Mouse (Mus musculus) lung, postnatal 10 days (tissue): Measurements from ENCODE around the gene Ubap2l.

Experiments used
- DNase-seq: peaks from one replicate; pipeline ENCODE4 v3.0.0; 2021

Ubap2l gene

GRCm38 (mm10) chr3:90065553-90065952 is 13.1 kb upstream of the Ubap2l start:
- peak; percentile 66 for DNase-seq

GRCm38 (mm10) chr3:90064383-90064782 is 12.0 kb upstream of the Ubap2l start:
- DNase-seq: no peak

- no peak for DNase-seq
These were observed 10.1 kb upstream of the Ubap2l start for GRCm38 (mm10) chr3:90062539-90062938.

GRCm38 (mm10) chr3:90061549-90061948 is 9.1 kb upstream of the Ubap2l start:
- DNase-seq: no peak

- DNase-seq: peak; percentile 72
These were observed 732 bp downstream of the Ubap2l start, which contains the start of gene 4933434E20Rik for GRCm38 (mm10) chr3:90051441-90052350. 4933434E20Rik (plus strand) TSS chr3:90051636.

- no peak for DNase-seq
These were observed 2.7 kb downstream of the Ubap2l start for GRCm38 (mm10) chr3:90049691-90050090.

DNA sequence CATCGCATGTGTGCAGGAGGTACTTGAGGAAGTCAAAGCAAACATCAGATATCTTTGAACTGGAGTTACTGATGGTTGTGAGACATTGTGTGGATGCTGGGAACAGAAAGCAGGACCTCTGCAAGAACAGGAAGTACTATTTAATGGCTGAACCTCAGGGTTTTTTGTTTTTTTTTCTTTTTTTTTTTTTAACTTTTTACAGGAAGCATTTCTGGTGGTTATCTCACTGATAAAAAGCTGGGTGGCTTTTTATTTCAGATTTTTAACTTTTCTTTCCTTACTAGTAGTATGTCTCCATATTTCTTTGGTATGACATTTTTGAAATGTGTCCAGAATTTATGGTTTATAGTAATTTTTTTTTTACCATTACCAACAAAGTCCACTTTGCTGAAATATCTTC is 16.2 kb downstream of the Ubap2l start:
- DNase-seq: no peak

GRCm38 (mm10) chr3:90034653-90035052 is 17.8 kb downstream of the Ubap2l start:
- no peak for DNase-seq

GRCm38 (mm10) chr3:90016626-90017025 is 35.8 kb downstream of the Ubap2l start:
- DNase-seq: no peak

DNA sequence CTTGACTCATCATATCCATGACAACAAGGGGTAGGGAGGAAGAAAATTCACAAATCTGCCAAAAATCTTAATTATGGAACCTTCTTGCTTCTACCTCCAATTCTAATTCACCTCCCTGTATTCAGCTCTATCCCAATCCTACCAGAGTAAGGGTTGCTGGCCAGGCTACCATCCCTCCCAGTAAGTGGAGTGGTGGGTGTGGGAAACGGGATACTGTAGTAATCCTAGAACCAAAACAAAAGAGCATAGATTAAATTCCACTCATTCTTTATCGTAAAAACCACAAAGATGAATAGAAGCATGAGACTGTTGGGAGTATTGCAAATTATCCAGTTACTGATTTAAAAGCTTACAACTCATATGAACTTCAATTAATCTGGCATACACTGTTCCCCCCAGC is 42.1 kb downstream of the Ubap2l start:
- DNase-seq: no peak

DNA sequence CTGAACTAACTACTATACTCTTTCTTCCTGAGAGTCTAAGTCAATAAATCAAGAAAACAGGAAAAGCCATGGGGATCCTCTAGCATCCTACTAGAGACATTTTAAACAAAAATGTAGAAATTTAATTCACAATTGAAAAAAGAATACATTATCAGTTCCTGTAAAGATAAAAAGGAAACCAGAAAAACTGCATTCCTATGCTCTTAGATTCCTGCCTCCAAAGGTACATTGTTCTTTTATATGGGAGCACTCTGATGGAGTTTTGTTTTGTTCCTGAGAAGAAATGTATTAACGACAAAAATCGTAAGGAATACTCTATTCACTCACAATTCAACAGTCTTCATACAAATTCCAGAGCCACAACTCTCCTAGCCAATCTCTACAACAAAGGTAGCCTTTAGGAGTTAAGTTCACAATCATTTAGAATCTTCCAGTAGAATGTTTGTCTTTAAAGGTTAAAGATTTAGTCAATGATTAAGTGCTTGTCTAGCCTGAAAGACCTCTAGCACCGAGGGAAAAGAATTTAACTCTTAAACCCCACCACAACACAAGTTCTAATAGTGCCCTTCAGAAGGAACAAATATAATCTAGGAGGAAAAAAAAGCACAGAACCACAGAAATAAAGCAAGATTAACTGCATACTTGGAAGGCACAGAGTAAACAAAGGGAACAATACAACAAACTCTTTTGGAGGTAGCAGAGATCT is 48.2 kb downstream of the Ubap2l start:
- DNase-seq: no peak

DNA sequence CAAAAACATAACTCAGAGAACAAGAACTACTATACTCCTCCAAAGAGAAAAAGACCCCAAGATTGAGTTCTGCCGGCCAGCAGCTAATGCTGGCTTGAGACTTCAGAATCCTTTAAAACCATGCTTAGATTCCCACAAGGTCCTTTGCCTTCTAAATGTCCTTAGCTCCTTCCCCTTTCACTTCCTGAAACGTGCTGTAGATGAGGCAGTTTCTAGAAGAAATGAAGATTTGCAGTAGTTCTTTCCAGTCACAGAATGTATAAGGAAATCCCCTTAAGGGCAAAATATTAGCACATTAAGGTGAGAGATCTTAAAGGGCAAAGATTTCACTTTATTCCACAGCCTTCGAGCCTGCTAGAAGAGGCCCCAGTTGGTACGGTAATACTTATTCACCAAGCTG is 52.6 kb downstream of the Ubap2l start:
- DNase-seq: no peak

- DNase-seq: no peak
These were observed 53.3 kb downstream of the Ubap2l start for GRCm38 (mm10) chr3:89999090-89999489.

- DNase-seq: peak; percentile 96
These were observed 53.8 kb downstream of the Ubap2l start, which contains the start of gene Hax1 for GRCm38 (mm10) chr3:89998612-89999054. Hax1 (minus strand) TSS chr3:89998780.

DNA sequence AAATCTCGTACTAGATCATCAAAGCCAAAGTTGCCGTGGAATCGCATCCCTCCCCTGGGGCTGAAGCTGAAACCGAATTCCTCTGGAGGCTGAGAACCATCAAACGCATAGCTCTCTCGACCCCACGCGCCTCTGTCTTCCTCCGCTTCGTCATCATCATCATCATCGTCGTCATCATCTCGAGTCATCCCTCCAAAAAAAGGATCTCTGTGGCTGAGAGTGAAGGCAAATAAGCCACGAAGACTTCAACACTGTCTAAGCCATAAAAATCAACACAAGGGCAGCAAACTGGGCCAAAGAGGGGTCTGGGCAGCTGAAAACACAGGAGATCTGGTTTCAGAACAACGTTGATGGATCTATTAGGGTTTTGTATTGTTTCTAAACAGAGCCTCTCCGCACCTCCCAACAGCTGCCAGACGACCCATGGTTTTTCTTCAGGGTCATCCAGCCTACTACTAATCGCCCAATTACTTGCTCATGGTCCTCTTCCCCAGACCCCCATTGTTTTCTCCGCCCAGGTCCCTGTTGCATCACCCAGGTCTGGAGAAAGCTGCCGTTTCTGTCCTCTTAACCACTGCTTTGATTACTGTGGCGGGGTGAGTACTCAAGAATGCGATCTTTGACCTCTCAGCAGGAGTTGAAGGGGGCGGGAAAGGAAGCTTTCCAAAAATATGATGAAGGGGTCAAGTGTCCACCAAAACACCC is 54.5 kb downstream of the Ubap2l start:
- peak; percentile 30 for DNase-seq

DNA sequence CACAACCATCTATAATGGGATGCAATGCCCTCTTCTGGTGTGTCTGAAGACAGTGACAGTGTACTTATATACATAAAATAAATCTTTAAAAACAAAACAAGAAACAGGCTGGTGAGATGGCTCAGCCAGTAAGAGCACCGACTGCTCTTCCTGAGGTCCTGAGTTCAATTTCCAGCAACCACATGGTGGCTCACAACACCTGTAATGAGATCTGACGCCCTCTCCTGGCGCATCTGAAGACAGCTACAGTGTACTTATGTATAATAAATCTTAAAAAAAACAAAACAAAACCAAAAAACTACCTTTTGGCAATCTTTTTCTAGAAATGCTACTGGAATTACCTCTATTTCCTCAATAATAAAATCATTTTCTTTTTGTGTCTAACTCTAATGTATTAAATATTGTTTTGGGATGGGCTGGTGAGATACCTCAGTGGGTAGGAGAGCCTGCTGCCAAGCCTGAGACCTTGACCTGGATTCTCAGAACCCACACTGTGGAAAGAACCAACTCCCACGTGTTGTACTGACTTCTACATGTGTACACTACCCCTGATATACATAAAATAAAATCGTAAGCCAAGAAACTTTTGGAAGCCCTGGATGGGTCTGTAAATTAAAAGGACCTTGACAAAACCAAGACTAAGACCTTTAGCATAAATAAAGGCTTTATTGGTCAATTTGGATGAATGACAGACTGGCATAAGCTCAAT is 57.5 kb downstream of the Ubap2l start:
- DNase-seq: no peak

DNA sequence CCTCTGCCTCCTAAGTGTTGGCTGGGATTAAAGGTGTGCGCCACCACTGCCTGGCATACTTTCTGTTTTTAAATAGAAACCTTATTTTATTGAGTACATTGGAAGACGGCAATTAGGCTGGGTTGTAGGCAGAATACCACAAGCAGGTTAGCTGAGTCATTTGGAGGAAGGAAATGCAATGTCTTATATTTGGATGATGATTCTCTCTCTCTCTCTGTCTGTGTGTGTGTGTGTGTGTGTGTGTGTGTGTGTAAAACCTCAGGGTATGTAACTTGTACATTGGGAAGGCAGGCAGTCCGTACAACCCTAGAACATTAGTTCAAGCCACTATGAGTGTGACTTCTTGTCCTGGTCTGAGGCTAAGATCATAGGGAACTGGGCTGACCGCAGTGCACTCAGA is 64.6 kb downstream of the Ubap2l start:
- no peak for DNase-seq

DNA sequence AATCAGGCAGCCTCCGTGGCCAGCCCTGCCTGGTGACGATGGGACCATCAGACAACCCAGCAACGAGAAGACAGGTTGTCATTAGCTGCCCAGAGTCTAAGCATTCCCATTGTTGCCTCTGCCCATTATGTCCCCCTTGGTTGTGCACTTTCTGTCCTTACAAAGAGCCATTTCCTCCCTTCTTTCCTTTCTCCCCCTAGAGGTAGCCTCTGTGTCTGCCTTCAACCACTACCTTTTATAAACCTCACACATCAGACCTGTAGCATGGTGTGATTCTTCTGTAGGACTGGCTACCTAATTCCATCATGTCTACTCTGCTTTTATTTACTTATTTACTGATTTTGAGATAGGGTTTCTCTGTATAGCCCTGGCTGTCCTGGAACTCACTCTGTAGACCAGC is 65.2 kb downstream of the Ubap2l start:
- no peak for DNase-seq

GRCm38 (mm10) chr3:89982426-89982825 is 70.0 kb downstream of the Ubap2l start:
- no peak for DNase-seq

- no peak for DNase-seq
These were observed 75.6 kb downstream of the Ubap2l start for GRCm38 (mm10) chr3:89976859-89977258.

DNA sequence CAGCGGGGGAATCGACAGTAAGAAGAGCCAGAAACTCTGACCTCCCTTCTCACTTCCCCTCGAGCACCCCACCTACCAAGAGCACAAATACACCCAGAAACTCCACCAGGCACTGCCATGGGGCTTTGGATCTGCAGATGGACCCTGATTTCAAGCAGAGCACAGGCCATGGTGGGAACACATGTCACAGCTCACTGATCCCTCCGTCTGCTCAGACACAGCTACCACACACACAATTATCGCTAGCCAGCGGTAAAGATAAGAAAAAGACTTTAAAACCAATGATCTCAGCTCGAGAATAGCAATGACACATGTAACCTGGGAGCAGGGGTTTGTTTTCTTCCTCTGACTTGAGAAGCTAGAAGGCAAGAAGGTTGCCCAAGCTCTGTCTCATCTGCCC is 83.9 kb downstream of the Ubap2l start:
- DNase-seq: no peak

GRCm38 (mm10) chr3:89966946-89967345 is 85.5 kb downstream of the Ubap2l start:
- peak; percentile 45 for DNase-seq

- DNase-seq: no peak
These were observed 86.5 kb downstream of the Ubap2l start for GRCm38 (mm10) chr3:89965972-89966371.
